Mouse (Mus musculus) stomach, postnatal 0 days (tissue): ENCODE data around the gene Usp44.

ENCODE experiments used
- CTCF ChIP-seq: IDR thresholded peaks from 2 replicates; pipeline ENCODE4 v1.5.1; 2016; ENCODE audit warnings: antibody characterized with exemption, low read depth, mild to moderate bottlenecking, moderate library complexity
- EP300 ChIP-seq: optimal IDR thresholded peaks from 2 replicates; pipeline ENCODE3; 2016; ENCODE audit warnings: antibody characterized with exemption

DNA sequence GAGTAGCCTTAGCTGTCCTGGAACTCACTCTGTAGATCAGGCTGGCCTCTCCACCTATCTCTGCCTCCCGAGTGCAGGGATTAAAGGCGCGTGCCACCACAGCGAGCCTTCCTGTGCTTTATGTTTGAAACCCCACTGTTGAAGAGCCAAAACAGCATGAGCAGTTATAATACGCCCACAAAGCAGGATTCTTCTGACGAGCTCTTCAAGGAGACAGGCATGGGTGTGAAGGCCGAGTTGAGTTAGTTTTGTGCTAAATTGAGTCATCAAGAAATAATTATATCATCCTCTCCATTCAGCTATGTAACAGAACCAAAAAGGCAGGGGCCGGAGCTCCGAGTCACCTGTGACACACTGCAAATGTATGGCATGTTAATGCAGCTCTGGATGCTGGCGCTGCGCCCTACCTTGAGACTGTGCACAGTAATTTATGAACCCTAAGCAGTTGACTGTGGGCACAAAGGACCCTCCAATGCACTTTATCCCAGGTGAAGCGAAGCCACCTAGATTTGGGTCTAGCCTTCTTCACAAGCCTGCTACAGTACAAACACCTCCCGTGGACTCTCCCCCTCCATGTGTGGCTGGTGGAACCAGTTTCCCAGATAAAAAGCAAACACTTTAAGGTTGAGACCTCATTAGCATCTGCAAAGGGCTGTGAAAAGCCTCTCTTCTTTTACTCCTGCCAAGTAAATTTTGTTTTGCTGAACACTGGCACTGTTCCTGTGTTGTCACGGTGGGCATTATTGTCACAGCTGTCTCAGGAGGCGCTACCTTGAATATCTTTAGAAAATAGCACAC lies 47.9 kb upstream of the Usp44 start:
- TF ChIP-seq CTCF (no peak), EP300 (no peak)
